Mouse (Mus musculus) liver, embryonic 14.5 days (tissue): ENCODE data around the gene Cog2. TPM values are rescaled to one million over a fixed set of nuclear protein-coding genes. Genes with fewer than 3 reads are reported as not detected.

Experiments
- ATAC-seq: fragments of 200-750 bp; cut with Nextera tagmentation; 2 replicates; pipeline ENCODE4 v1.8.0; 2017; ENCODE audit warnings: moderate number of reproducible peaks, mild to moderate bottlenecking, moderate library complexity; ENCODE audit not compliant: insufficient read depth
- DNase-seq, 3 experiments: peaks; one replicate each; pipeline ENCODE4 v3.0.0-alpha.2; 2012 to 2013; ENCODE audit warnings: low read depth in 3 of 3, low spot score in 3 of 3
- H3K27ac ChIP-seq: fragments of 300-500 bp; sonication (generic); 2 replicates; pipeline ENCODE4 v1.5.1; 2014; ENCODE audit warnings: moderate library complexity, mild to moderate bottlenecking, control low read depth, inconsistent platforms
- H3K27me3 ChIP-seq: fragments of 300-500 bp; sonication (generic); 2 replicates; pipeline ENCODE4 v1.6.1; 2014; ENCODE audit warnings: mild to moderate bottlenecking, low read length, moderate library complexity; ENCODE audit not compliant: control insufficient read depth, insufficient read depth
- H3K36me3 ChIP-seq: fragments of 300-500 bp; sonication (generic); replicated peaks from 2 replicates; pipeline ENCODE4 v1.6.1; 2014; ENCODE audit warnings: low read depth; ENCODE audit not compliant: control insufficient read depth, insufficient read depth
- H3K4me1 ChIP-seq, 2 experiments: fragments of 200-500 bp in 1 of 2; fragments of 300-500 bp in 1 of 2; sonication (generic) in 1 of 2; replicated peaks; 2 replicates each; pipeline ENCODE4 v1.6.1; 2012 to 2014; ENCODE audit warnings: antibody characterized with exemption in 1 of 2, inconsistent platforms in 1 of 2, low read length in 1 of 2; ENCODE audit not compliant: control insufficient read depth in 2 of 2, insufficient read depth in 2 of 2
- H3K4me2 ChIP-seq: fragments of 300-500 bp; sonication (generic); 2 replicates; pipeline ENCODE4 v1.6.1; 2014; ENCODE audit warnings: low read depth, mild to moderate bottlenecking, control low read depth, moderate library complexity
- H3K4me3 ChIP-seq, 2 experiments: fragments of 200-500 bp in 1 of 2; fragments of 300-500 bp in 1 of 2; sonication (generic) in 1 of 2; 2 replicates each; pipeline ENCODE4 v1.5.1; 2012 to 2014; ENCODE audit warnings: low read depth in 2 of 2, low read length in 2 of 2, mild to moderate bottlenecking in 2 of 2, control low read depth in 1 of 2, inconsistent platforms in 1 of 2, moderate library complexity in 1 of 2; ENCODE audit not compliant: insufficient read depth in 1 of 2
- H3K9ac ChIP-seq: fragments of 300-500 bp; sonication (generic); replicated peaks from 2 replicates; pipeline ENCODE4 v1.6.1; 2014; ENCODE audit warnings: mild to moderate bottlenecking, control low read depth, moderate library complexity
- H3K9me3 ChIP-seq: fragments of 300-500 bp; sonication (generic); 2 replicates; pipeline ENCODE4 v1.6.1; 2016; ENCODE audit warnings: low read length, mixed read lengths; ENCODE audit not compliant: control insufficient read depth
- CTCF ChIP-seq: IDR thresholded peaks from 2 replicates; pipeline ENCODE4 v1.5.1; 2016; ENCODE audit warnings: antibody characterized with exemption, low read depth, control low read depth
- EP300 ChIP-seq: IDR thresholded peaks from 2 replicates; pipeline ENCODE4 v1.6.1; 2016; ENCODE audit warnings: antibody characterized with exemption, low read depth
- WGBS: fragments of 180-500 bp; shearing (Covaris S2); extraction: QIAGEN DNeasy Blood & Tissue Kit; methylation state at CpG from one replicate; pipeline ENCODE4 v1.1.7; 2014; ENCODE audit not compliant: insufficient replicate concordance; 5-methylcytosine and 5-hydroxymethylcytosine counted together
- polyA plus RNA-seq, 2 experiments: library from polyadenylated mRNA; depleted of rRNA in 1 of 2; stranded (reverse) in 1 of 2; unstranded in 1 of 2; fragments of >200 nt; fragmentation: Nextera tagmentation in 1 of 2; extraction: Ambion mirVana in 1 of 2; gene quantifications; 2 replicates each; pipeline versions ENCODE4 v1.2.1 to v1.2.3; 2012 to 2014

Gene Cog2
- polyA plus RNA-seq (2012; rRNA removed) (7.4 and 10.0 TPM in 2 replicates), polyA plus RNA-seq (2014; fragmentation: Nextera tagmentation; extraction: Ambion mirVana) (15.0 and 16.9 TPM in 2 replicates)

GRCm38 (mm10) chr8:124520249-124521080 is at the start of gene Cog2:
TSS of gene Cog2 (plus strand) at chr8:124520767.
- H3K4me3 ChIP-seq = peak within 1 kb of the TSS; percentile 82 to 84
- TF ChIP-seq EP300 = no peak
- TF ChIP-seq CTCF = peak; percentile 93

DNA sequence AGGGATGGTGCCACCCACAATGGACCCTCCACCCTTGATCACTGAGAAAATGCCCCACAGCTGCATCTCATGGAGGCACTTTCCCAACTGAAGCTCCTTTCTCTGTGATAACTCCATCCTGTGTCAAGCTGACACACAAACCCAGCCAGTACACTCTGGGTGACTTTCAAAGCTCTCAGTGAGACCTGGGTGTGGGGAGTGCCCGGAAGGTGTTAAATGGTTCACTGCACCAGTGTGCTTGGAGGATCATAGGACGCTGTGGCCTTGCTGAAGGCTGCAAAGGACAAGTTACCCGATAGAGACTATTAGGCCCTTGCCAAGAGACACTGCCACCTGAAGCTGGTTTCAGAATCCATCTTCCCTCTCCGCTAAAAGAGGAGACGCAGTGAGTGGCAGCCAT is 44.9 kb upstream of the Cog2 start:
- TF ChIP-seq EP300 (no peak), CTCF (no peak)
- no peaks in the 10 kb centered on the region for H3K9me3 ChIP-seq
- no peak overlapping the region for H3K27ac ChIP-seq
- no peak overlapping the region for H3K4me2 ChIP-seq
- 65% methylated on average over 5 of the region's 5 CpGs for WGBS
- no peaks in the 10 kb centered on the region for H3K4me1 ChIP-seq
- ATAC-seq (no peak), DNase-seq (no peak)
- H3K36me3 ChIP-seq = no peaks in the 10 kb centered on the region
- no peak overlapping the region for H3K9ac ChIP-seq
- H3K27me3 ChIP-seq = no peaks in the 10 kb centered on the region
- H3K4me3 ChIP-seq = no peak overlapping the region

More at GRCm38 (mm10) chr8:124520249-124521080, at the start of gene Cog2:
- Histone ChIP-seq H3K4me2 (peak within 1 kb of the TSS; percentile 77), H3K36me3 (no peaks in the 10 kb centered on the region), H3K4me1 (peaks cover 5 to 13% of the 10 kb centered on the region in 2 experiments), H3K9me3 (no peaks in the 10 kb centered on the region), H3K27me3 (no peaks in the 10 kb centered on the region), H3K9ac (peak within 1 kb of the TSS; percentile 71), H3K27ac (no peak within 1 kb of the TSS)
- peak; percentile 96 for ATAC-seq
- DNase-seq = peak; percentile 82 to 85 (median 85)
- 10% methylated on average over 50 of the region's 50 CpGs for WGBS

DNA sequence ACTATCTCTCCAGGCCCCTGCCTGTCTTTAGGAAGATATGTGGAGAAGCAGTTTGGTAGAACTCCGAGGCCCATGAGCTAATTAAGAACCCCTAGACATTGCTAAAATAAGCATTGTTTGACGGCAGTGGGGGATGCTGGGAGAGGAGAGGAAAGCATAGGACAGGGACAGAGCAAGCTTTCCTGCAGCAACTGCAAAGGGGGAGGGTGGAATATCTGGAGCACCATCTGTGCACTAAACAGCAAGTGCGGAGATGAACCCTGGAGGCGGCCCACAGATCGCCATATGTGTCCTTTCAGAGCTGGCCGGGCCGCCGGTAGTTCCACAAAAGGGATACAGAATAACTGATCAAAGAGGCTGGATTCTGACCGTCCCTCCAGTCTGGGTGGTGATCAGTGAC is 43.9 kb upstream of the Cog2 start:
- Histone ChIP-seq H3K27ac (no peak overlapping the region), H3K9ac (no peak overlapping the region), H3K4me3 (no peak overlapping the region), H3K4me2 (no peak overlapping the region), H3K4me1 (no peaks in the 10 kb centered on the region), H3K27me3 (no peaks in the 10 kb centered on the region), H3K9me3 (no peaks in the 10 kb centered on the region), H3K36me3 (no peaks in the 10 kb centered on the region)
- DNase-seq = no peak
- ATAC-seq = no peak
- WGBS = 79% methylated on average over 9 of the region's 9 CpGs
- no peak for TF ChIP-seq EP300

- WGBS = 52% methylated on average over 3 of the region's 3 CpGs
- TF ChIP-seq EP300 = no peak
- no peak for TF ChIP-seq CTCF
- DNase-seq = no peak
Measured at GRCm38 (mm10) chr8:124479251-124479650, 41.3 kb upstream of the Cog2 start.

GRCm38 (mm10) chr8:124480321-124480720 is 40.2 kb upstream of the Cog2 start:
- 62% methylated on average over 8 of the region's 8 CpGs for WGBS
- Histone ChIP-seq H3K4me2 (no peak overlapping the region), H3K4me3 (no peak overlapping the region), H3K27me3 (no peaks in the 10 kb centered on the region), H3K9ac (no peak overlapping the region), H3K36me3 (no peaks in the 10 kb centered on the region), H3K27ac (no peak overlapping the region), H3K9me3 (no peaks in the 10 kb centered on the region), H3K4me1 (no peaks in the 10 kb centered on the region)
- no peak for DNase-seq
- TF ChIP-seq EP300 = no peak
- no peak for TF ChIP-seq CTCF
- no peak for ATAC-seq

More at GRCm38 (mm10) chr8:124479251-124479650, 41.3 kb upstream of the Cog2 start:
- no peaks in the 10 kb centered on the region for H3K36me3 ChIP-seq
- H3K4me1 ChIP-seq = no peaks in the 10 kb centered on the region
- H3K4me3 ChIP-seq = no peak overlapping the region
- no peak overlapping the region for H3K9ac ChIP-seq
- no peaks in the 10 kb centered on the region for H3K27me3 ChIP-seq
- no peak overlapping the region for H3K27ac ChIP-seq
- H3K9me3 ChIP-seq = no peaks in the 10 kb centered on the region
- H3K4me2 ChIP-seq = no peak overlapping the region
- no peak for ATAC-seq
